Mouse (Mus musculus) midbrain, postnatal 0 days (tissue): ENCODE measurements around the gene 4921524J17Rik. TPM values are rescaled to one million over a fixed set of nuclear protein-coding genes. Genes with fewer than 3 reads are reported as not detected.

Experiments
- ATAC-seq: fragments of 200-750 bp; cut with Nextera tagmentation; 2 replicates; pipeline ENCODE4 v1.8.0; 2017; ENCODE audit warnings: moderate number of reproducible peaks, mild to moderate bottlenecking, moderate TSS enrichment, moderate library complexity; ENCODE audit not compliant: low FRiP score
- DNase-seq: peaks from one replicate; pipeline ENCODE4 v3.0.0-alpha.2; 2015; ENCODE audit warnings: low spot score
- H3K27ac ChIP-seq: fragments of 300-500 bp; sonication (generic); 2 replicates; pipeline ENCODE4 v1.5.1; 2014; ENCODE audit warnings: low read depth, mild to moderate bottlenecking, low read length, mixed read lengths
- H3K27me3 ChIP-seq: fragments of 300-500 bp; sonication (generic); 2 replicates; pipeline ENCODE4 v1.6.1; 2014; ENCODE audit warnings: low read length, control low read depth, mixed read lengths; ENCODE audit not compliant: insufficient read depth
- H3K36me3 ChIP-seq: fragments of 300-500 bp; sonication (generic); 2 replicates; pipeline ENCODE4 v1.6.1; 2014; ENCODE audit warnings: low read length, control low read depth, mixed read lengths; ENCODE audit not compliant: insufficient read depth
- H3K4me1 ChIP-seq: fragments of 300-500 bp; sonication (generic); 2 replicates; pipeline ENCODE4 v1.6.1; 2014; ENCODE audit warnings: mild to moderate bottlenecking, control low read depth, antibody characterized with exemption, low read length, mixed read lengths; ENCODE audit not compliant: insufficient read depth
- H3K4me2 ChIP-seq: fragments of 300-500 bp; sonication (generic); 2 replicates; pipeline ENCODE4 v1.6.1; 2014; ENCODE audit warnings: low read depth, mild to moderate bottlenecking, low read length, mixed read lengths; ENCODE audit not compliant: poor library complexity, severe bottlenecking
- H3K4me3 ChIP-seq: fragments of 300-500 bp; sonication (generic); 2 replicates; pipeline ENCODE4 v1.5.1; 2014; ENCODE audit warnings: low read depth, mild to moderate bottlenecking, low read length, moderate library complexity
- H3K9ac ChIP-seq: fragments of 300-500 bp; sonication (generic); replicated peaks from 2 replicates; pipeline ENCODE4 v1.6.1; 2014; ENCODE audit warnings: mild to moderate bottlenecking, low read length, moderate library complexity, mixed read lengths; ENCODE audit not compliant: poor library complexity, severe bottlenecking
- H3K9me3 ChIP-seq: fragments of 300-500 bp; sonication (generic); 2 replicates; pipeline ENCODE4 v1.6.1; 2016; ENCODE audit warnings: low read length, control low read depth
- CTCF ChIP-seq: IDR thresholded peaks from 2 replicates; pipeline ENCODE4 v1.5.1; 2016; ENCODE audit warnings: antibody characterized with exemption, mild to moderate bottlenecking
- WGBS: fragments of 180-500 bp; shearing (Covaris S2); extraction: QIAGEN DNeasy Blood & Tissue Kit; methylation state at CpG from one replicate; pipeline ENCODE4 v1.1.7; 2014; 5-methylcytosine and 5-hydroxymethylcytosine counted together
- polyA plus RNA-seq: library from polyadenylated mRNA; unstranded; fragments of >200 nt; fragmentation: Nextera tagmentation; extraction: Ambion mirVana; gene quantifications from 2 replicates; pipeline ENCODE4 v1.2.1, GENCODE M21; 2015
- total RNA-seq: library from RNA; depleted of rRNA; stranded (reverse); fragments of >200 nt; gene quantifications from 2 replicates; pipeline ENCODE4 v1.2.3, GENCODE M21; 2014

Gene 4921524J17Rik
- total and polyA plus RNA-seq, 2 experiments from 2014 or later, result 17.9 to 48.0 TPM

- Histone ChIP-seq H3K4me1 (no peaks in the 10 kb centered on the region), H3K4me2 (no peak overlapping the region), H3K9me3 (no peaks in the 10 kb centered on the region), H3K27ac (no peak overlapping the region), H3K27me3 (no peaks in the 10 kb centered on the region), H3K9ac (no peak overlapping the region), H3K4me3 (no peak overlapping the region), H3K36me3 (no peaks in the 10 kb centered on the region)
- ATAC-seq (no peak), DNase-seq (no peak)
- no peak for TF ChIP-seq CTCF
- 77% methylated on average over 2 of the region's 2 CpGs for whole genome bisulfite sequencing
Observed at GRCm38 (mm10) chr8:85453256-85453655, 20.6 kb upstream of the 4921524J17Rik start.

- no peak overlapping the region for H3K4me3 ChIP-seq
Observed at GRCm38 (mm10) chr8:85452328-85452727, 19.7 kb upstream of the 4921524J17Rik start.

GRCm38 (mm10) chr8:85450335-85450734 lies 17.7 kb upstream of the 4921524J17Rik start:
- Histone ChIP-seq H3K36me3 (no peaks in the 10 kb centered on the region), H3K4me2 (no peak overlapping the region), H3K27me3 (no peaks in the 10 kb centered on the region), H3K9ac (no peak overlapping the region), H3K4me1 (no peaks in the 10 kb centered on the region), H3K4me3 (no peak overlapping the region), H3K27ac (no peak overlapping the region), H3K9me3 (no peaks in the 10 kb centered on the region)
- WGBS, result 85% methylated on average over 3 of the region's 3 CpGs
- TF ChIP-seq CTCF, result no peak
- ATAC-seq, result no peak
- no peak for DNase-seq

More at GRCm38 (mm10) chr8:85452328-85452727, 19.7 kb upstream of the 4921524J17Rik start:
- no peak for ATAC-seq
- Histone ChIP-seq H3K4me2 (peak overlapping the region; percentile 18; the same call in 1 of the 2 replicates), H3K4me1 (no peaks in the 10 kb centered on the region), H3K27ac (no peak overlapping the region), H3K27me3 (no peaks in the 10 kb centered on the region), H3K9me3 (no peaks in the 10 kb centered on the region), H3K9ac (peak overlapping the region; percentile 42; the same call in 1 of the 2 replicates), H3K36me3 (no peaks in the 10 kb centered on the region)
- WGBS, result 20% methylated on average over 14 of the region's 14 CpGs
- TF ChIP-seq CTCF, result no peak
- peak; percentile 14 for DNase-seq

- no peak for TF ChIP-seq CTCF
- DNase-seq (no peak), ATAC-seq (no peak)
- no peaks in the 10 kb centered on the region for H3K9me3 ChIP-seq
- no peaks in the 10 kb centered on the region for H3K27me3 ChIP-seq
- H3K4me1 ChIP-seq, result no peaks in the 10 kb centered on the region
- no peak overlapping the region for H3K4me3 ChIP-seq
- H3K36me3 ChIP-seq, result no peaks in the 10 kb centered on the region
- H3K9ac ChIP-seq, result no peak overlapping the region
- H3K27ac ChIP-seq, result no peak overlapping the region
- WGBS, result 85% methylated on average over 15 of the region's 15 CpGs
- no peak overlapping the region for H3K4me2 ChIP-seq
Observed at GRCm38 (mm10) chr8:85445936-85446685, 13.5 kb upstream of the 4921524J17Rik start.

GRCm38 (mm10) chr8:85444092-85444491 lies 11.5 kb upstream of the 4921524J17Rik start:
- no peak for TF ChIP-seq CTCF

GRCm38 (mm10) chr8:85441564-85441963 lies 8.9 kb upstream of the 4921524J17Rik start:
- Histone ChIP-seq H3K9ac (no peak overlapping the region), H3K27me3 (no peaks in the 10 kb centered on the region), H3K36me3 (no peaks in the 10 kb centered on the region), H3K4me2 (no peak overlapping the region), H3K4me3 (no peak overlapping the region), H3K4me1 (no peaks in the 10 kb centered on the region), H3K27ac (no peak overlapping the region), H3K9me3 (no peaks in the 10 kb centered on the region)
- DNase-seq, result no peak
- TF ChIP-seq CTCF, result no peak
- ATAC-seq, result no peak
- 52% methylated on average over 5 of the region's 5 CpGs for WGBS

More at GRCm38 (mm10) chr8:85444092-85444491, 11.5 kb upstream of the 4921524J17Rik start:
- Histone ChIP-seq H3K9ac (no peak overlapping the region), H3K4me2 (no peak overlapping the region), H3K27ac (no peak overlapping the region), H3K27me3 (no peaks in the 10 kb centered on the region), H3K4me3 (no peak overlapping the region), H3K36me3 (no peaks in the 10 kb centered on the region), H3K4me1 (no peaks in the 10 kb centered on the region), H3K9me3 (no peaks in the 10 kb centered on the region)
- DNase-seq (no peak), ATAC-seq (no peak)
